Mouse (Mus musculus) frontal cortex, postnatal 14 days (tissue): ENCODE data around the gene Gale.
A peak's percentile ranks its signal among the peaks of the same experiment; 100 is the strongest.

ENCODE experiments used
- DNase-seq, 2 experiments: peaks; one replicate each; pipeline ENCODE4 v3.0.0; 2022; ENCODE audit warnings: low spot score in 2 of 2

Gene Gale

GRCm38 (mm10) chr4:135943389-135943788, 20.1 kb upstream of the Gale start:
- no peak for DNase-seq

DNA sequence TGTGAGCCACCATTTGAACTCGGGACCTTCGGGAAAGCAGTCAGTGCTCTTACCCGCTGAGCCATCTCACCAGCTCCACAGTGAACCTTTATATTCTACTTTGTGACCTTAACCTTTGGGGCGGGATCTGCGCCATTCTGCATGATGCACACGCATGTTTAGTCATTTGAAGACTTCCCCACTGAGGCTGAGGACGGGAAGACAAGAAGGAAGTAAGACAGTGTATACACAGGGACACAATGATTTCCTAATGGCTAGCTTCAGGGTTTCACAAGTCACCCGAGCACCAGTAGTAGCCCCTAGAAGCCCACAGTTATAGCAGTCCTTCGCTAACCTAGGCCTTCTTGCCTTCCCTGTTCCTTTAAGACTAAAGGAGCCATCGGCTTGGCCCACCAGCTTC, 17.8 kb upstream of the Gale start:
- no peak for DNase-seq

GRCm38 (mm10) chr4:135946278-135946658, 17.3 kb upstream of the Gale start, which contains the start of gene Hmgcl:
Hmgcl (plus strand) TSS chr4:135946448.
- peak; percentile 91 to 96 for DNase-seq

- no peak for DNase-seq
Measured at GRCm38 (mm10) chr4:135946659-135947301, 16.7 kb upstream of the Gale start.

GRCm38 (mm10) chr4:135948142-135948541, 15.4 kb upstream of the Gale start:
- DNase-seq = no peak

DNA sequence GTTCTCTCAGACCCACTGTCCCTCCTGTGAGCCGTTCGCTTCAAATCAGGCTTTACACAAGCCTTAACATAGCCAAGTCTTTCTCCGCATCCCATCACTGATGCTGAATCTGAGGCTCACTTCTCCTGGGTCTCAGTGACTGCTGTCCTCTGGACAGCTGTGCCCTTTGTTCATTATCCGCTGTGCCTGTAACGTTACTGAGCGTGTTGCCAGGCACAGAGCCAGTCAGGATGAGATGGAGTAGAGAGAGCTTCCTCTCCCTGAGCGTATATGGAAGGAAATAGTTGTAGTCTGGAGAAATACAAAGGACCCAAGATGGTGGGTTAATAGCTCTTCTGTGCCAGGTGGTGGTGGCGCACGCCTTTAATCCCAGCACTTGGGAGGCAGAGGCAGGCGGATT, 14.1 kb upstream of the Gale start:
- no peak for DNase-seq

DNA sequence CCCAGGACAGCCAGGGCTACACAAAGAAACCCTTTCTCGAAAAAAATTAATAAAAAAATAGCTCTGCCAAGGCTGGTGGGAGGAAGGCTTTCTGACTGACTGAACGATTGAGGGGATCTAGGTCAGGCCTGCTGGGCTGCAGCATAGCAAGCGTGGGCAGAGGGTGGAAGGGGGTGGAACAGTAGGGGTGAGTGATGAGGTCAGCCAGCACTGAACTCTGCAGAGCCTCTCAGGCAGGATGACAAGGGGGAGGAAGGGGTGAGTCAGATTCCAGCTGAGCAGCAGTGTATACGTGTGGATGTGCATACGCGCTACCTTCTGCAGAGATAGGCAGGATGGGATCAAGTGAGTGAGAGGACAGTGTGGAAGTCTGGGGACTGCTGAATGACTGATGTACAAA, 13.6 kb upstream of the Gale start:
- no peak for DNase-seq

DNA sequence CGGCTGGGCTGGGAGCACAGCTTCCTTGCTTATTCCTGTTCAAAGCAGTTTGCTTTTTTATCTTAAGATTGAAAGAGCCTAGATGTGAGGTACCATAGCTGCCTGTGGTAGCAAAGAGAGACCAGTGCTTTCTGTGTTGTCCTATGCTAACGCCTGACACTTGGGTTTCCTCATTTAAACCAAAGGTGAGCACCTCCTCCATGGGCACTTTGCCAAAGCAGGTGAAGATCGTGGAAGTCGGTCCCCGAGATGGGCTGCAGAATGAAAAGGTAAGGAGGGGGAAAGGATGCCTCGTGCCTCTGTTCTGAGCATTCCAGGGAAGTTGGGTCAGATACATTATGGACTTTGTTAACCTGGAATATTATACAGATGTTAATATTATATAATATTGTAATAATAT, 13.2 kb upstream of the Gale start:
- DNase-seq = no peak

- DNase-seq = no peak
Measured at GRCm38 (mm10) chr4:135951505-135951904, 12.0 kb upstream of the Gale start.

DNA sequence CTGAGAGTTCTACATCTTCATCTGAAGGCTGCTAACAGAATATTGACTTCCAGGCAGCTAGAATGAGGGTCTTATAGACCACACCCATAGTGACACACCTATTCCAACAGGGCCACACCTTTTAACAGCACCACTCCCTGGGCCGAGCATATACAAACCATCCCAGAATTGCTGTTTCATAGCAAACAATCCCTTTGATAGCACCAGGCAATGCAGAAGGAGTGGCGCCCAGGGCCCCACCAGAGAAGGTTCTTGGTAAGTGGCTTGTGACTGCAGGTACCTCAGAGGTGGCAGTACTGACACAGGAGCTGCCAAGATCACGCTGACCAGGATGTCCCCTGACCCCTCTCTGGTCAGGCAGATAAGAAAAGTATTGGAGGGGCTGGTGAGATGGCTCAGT, 10.3 kb upstream of the Gale start:
- DNase-seq = no peak

DNA sequence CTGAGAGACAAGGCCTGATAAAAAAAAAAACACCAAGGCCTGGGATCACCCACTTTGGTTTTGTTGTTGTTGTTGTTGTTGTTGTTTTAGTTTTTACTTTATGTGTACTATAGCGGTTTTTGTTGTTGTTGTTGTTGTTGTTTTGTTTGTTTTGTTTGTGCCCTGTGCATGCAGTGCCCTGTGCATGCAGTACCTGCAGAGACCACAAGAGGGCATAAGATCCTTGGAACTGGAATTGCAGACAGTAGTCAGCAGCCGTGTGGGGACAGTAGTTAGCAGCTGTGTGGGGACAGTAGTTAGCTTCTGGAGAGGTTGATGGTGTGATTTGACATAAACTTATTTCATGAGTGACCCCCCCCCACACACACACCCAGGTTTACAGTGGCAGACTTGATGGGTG, 9.3 kb upstream of the Gale start:
- peak in 1 of 2 experiments; percentile 64 for DNase-seq

DNA sequence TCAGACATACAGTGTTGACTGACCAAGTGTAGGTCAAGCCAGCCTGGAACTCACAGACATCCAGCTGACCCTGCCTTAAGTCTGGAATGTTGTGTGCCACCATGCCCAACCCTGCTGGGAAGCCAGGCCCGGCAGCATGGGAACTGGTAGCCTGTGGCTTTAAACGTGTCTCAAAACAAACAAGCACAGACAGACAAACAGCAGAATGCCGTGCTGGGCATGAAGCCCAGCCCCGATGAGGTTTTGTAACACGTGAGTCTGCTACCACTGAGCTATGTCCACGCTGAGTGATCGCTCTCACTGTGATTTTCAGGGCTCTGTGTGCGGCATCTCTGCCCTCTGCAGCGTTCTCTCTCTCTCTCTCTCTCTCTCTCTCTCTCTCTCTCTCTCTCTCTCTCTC, 7.6 kb upstream of the Gale start:
- no peak for DNase-seq

DNA sequence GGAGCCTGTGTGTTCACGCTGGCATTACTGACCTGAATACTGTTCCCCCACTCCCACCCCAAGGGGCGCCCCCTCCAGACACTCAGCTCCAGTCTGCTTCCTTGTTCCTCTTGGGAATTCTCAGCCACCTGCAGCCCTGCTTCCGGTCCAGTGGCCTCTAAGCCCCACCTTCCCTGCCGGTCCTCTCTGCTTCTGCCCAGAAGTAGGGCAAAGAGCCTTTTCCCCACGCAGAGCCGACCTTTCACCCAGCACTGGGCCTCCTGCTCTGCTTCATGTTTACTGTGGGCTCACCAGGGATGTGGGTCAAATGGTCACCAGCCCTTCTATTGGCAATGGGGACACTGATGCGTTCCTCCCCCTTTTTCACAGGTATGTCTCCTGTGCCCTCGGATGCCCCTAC, 5.2 kb upstream of the Gale start:
- no peak for DNase-seq

- peak; percentile 57 to 73 for DNase-seq
Measured at GRCm38 (mm10) chr4:135960717-135961116, 2.8 kb upstream of the Gale start.

GRCm38 (mm10) chr4:135961709-135962108, 1.8 kb upstream of the Gale start:
- DNase-seq = no peak

DNA sequence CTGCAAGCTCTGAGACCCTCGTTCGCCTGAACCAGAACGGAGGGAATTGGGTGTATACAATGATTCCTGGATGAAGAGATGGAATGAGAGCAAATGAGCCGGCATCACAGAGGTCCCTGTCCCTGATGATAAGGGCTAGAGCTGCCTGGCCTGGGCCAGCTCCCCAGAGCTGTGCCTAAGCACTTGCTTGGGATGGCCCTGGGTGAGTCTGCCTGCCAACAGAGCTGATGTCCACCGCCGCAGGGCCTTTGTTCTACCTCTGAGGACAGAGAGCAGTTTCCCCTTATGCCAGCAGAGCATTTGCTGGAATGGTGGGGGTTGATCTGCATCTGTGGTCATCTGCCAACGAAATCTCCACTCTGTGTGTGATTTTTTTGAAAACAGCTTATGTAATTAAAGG, 1.3 kb upstream of the Gale start:
- DNase-seq = no peak

DNA sequence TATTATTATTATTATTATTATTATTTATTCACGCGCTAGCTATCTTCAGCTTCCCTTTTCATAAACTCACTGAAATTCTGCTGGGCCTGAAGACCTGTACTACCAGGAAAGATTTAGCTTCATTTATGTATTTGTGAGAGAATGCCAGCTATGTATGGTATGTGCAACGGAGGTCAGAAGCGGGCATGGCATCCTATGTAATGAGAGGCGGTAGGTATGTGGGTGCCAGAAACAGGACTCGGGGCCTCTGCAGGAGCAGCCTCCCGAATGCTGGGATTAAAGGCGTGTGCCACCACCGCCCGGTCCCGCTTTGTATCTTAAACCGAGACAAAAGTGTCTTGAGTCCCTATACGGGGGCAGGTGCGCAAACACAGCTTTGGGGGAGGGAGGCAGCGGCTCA, 581 bp upstream of the Gale start:
- DNase-seq = no peak

GRCm38 (mm10) chr4:135964426-135964825, 899 bp downstream of the Gale start:
- DNase-seq = peak; percentile 42 to 51

DNA sequence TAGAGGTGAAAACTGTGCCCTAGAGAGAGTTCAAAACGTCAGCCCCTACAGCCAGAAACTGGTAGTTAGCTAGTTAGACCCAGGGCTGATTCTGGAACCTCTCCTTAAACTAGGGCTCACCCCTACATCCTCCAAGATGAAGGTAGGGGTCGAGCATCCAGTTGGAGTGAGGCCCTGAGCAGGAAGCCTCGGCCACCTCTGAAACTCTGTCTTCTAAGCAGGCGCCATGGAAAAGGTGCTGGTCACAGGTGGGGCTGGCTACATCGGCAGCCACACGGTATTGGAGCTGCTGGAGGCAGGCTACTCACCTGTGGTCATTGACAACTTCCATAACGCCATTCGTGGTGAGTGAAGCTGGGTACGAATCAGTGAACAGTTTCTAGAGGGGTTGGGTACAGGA, 1.6 kb downstream of the Gale start:
- no peak for DNase-seq

DNA sequence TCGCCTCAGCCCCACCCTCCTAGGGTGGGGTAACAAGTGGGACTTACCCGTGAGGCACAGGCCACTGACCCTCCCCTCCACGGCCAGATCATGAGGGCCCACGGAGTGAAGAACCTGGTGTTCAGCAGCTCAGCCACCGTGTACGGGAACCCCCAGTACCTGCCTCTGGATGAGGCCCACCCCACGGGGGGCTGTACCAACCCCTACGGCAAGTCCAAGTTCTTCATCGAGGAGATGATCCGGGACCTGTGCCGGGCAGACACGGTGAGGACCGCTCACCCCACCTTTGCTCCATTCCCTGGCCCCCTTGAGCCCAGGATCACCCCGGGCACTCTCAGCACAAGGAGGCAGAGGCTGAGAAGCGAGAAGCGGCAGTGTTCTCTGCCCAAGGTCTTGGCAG, 2.8 kb downstream of the Gale start:
- no peak for DNase-seq

DNA sequence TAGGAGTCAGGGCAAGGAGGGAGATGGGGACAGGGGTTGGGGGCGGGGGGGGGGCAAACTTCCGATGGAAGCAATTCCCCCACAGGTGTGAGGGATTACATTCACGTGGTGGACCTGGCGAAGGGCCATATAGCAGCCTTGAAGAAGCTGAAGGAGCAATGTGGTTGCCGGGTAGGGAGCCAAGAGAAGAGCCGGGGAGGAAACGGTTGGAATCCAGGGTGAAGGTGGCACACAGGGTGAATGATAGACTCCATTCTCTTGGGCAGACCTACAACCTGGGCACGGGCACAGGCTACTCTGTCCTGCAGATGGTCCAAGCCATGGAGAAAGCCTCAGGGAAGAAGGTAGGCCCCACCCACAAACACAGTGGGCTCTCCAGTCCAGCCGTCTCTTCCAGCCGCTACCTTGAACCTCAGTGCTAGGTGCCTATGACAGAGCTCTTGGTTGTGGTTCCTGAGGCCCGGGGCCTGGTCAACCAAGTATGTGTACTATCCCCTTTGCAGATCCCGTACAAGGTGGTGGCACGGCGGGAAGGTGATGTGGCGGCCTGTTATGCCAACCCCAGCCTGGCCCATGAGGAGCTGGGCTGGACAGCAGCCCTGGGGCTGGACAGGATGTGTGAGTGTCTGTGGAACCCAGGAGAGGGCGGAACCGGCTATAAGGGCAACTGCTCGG, 3.7 kb downstream of the Gale start:
- no peak for DNase-seq

- no peak for DNase-seq
Measured at GRCm38 (mm10) chr4:135968271-135968869, 4.8 kb downstream of the Gale start.

GRCm38 (mm10) chr4:135969070-135969750, 5.7 kb downstream of the Gale start:
- DNase-seq = no peak
